In genomic region chr12:54380322-54380721, GRCm38 (mm10) we compare ENCODE assay signal across 27 mouse cellular contexts.
"Had no signal": no experiment of that assay in that cellular context is flagged by ENCODE, and none has a peak within 500 bp of the region (broad histone marks: within the 10 kb centered on the region; RNA-seq: fewer than 3 reads in every experiment).

No protein-coding gene starts in this region.

- ATAC-seq: hindbrain, postnatal 0 days; intestine, embryonic 16.5 days; liver, embryonic 12.5 days had no signal

- H3K27ac ChIP-seq: gastrocnemius, adult 2 months; heart, adult 2 months; heart, embryonic 13.5 days; heart, embryonic 15.5 days; hindbrain, embryonic 13.5 days; hindbrain, embryonic 15.5 days; hindbrain, postnatal 0 days; kidney, embryonic 15.5 days; kidney, postnatal 0 days; limb, embryonic 13.5 days; limb, embryonic 15.5 days; liver, embryonic 12.5 days; liver, embryonic 14.5 days had no signal

- H3K9ac ChIP-seq: heart, embryonic 13.5 days; heart, embryonic 15.5 days; hindbrain, embryonic 13.5 days; hindbrain, embryonic 15.5 days; kidney, embryonic 15.5 days; limb, embryonic 13.5 days; limb, embryonic 15.5 days; liver, embryonic 12.5 days; liver, embryonic 14.5 days had no signal

- H3K4me2 ChIP-seq: heart, embryonic 11.5 days; heart, embryonic 13.5 days; heart, embryonic 15.5 days; hindbrain, embryonic 13.5 days; hindbrain, embryonic 15.5 days; kidney, embryonic 15.5 days; limb, embryonic 13.5 days; limb, embryonic 15.5 days; liver, embryonic 12.5 days had no signal

- H3K9me3 ChIP-seq: limb, embryonic 15.5 days; liver, embryonic 12.5 days had no signal

- H3K4me1 ChIP-seq: hindbrain, embryonic 13.5 days; hindbrain, embryonic 15.5 days; kidney, embryonic 15.5 days; limb, embryonic 13.5 days; liver, embryonic 12.5 days had no signal

- H3K4me3 ChIP-seq: gastrocnemius, adult 2 months; heart, adult 2 months; heart, embryonic 13.5 days; heart, embryonic 15.5 days; hindbrain, embryonic 13.5 days; hindbrain, embryonic 15.5 days; kidney, embryonic 15.5 days; limb, embryonic 13.5 days; limb, embryonic 15.5 days; liver, embryonic 12.5 days had no signal

- DNase-seq: gastrocnemius, adult 2 months; gastrocnemius, postnatal 10 days; gastrocnemius, postnatal 25 days; heart, adult 2 months; heart, postnatal 14 days; heart, postnatal 36 days; kidney, adult 11 months; kidney, adult 2 months; kidney, adult 9 months; kidney, postnatal 14 days; kidney, postnatal 36 days; layer of hippocampus, adult 9-11 months; layer of hippocampus, postnatal 36 days; left cerebral cortex, postnatal 4 days had no signal

- H3K36me3 ChIP-seq: heart, embryonic 13.5 days; heart, embryonic 15.5 days; hindbrain, embryonic 13.5 days; hindbrain, embryonic 15.5 days; kidney, embryonic 15.5 days; limb, embryonic 13.5 days; limb, embryonic 15.5 days; liver, embryonic 12.5 days had no signal

- H3K27me3 ChIP-seq: heart, embryonic 13.5 days; heart, embryonic 15.5 days; hindbrain, embryonic 13.5 days; hindbrain, embryonic 15.5 days; kidney, embryonic 15.5 days; limb, embryonic 13.5 days; limb, embryonic 15.5 days; liver, embryonic 12.5 days had no signal
